Mouse (Mus musculus): ENCODE measurements at regions not wholly inside any gene's neighbourhood (a gene's known extent, or its start where the extent isn't known, plus 50 kb on each side); places are given as distances from the start of the nearest gene placed in this dataset.

- Histone ChIP-seq H3K4me3 (replicated peaks; ENCODE audit: low read length) (no peak overlapping the region), H3K27me3 (ENCODE audit: control insufficient read depth, insufficient read depth, low read length) (no peaks in the 10 kb centered on the region), H3K4me2 (replicated peaks; ENCODE audit: low read depth, low read length, severe bottlenecking) (no peak overlapping the region), H3K36me3 (ENCODE audit: control insufficient read depth, insufficient read depth, low read length) (no peaks in the 10 kb centered on the region), H3K27ac (replicated peaks; ENCODE audit: low read depth, low read length) (no peak overlapping the region), H3K4me1 (ENCODE audit: control insufficient read depth, insufficient read depth, low read length) (no peaks in the 10 kb centered on the region), H3K9me3 (ENCODE audit: control insufficient read depth, low read length) (no peaks in the 10 kb centered on the region), H3K9ac (ENCODE audit: low read depth, low read length, severe bottlenecking) (no peak overlapping the region)
- no peak for TF ChIP-seq POLR2A (IDR thresholded peaks at IDR 0.05; ENCODE audit: borderline replicate concordance, extremely low read depth, insufficient read depth, insufficient read length)
- ATAC-seq (ENCODE audit: low FRiP score, low read depth) (no peak), DNase-seq (ENCODE audit: low spot score) (no peak)
- WGBS: 76% methylated on average over 7 of the region's 7 CpGs
Measured at GRCm38 (mm10) chr1:18610231-18610630, 345.3 kb upstream of the Defb41 start.

- TF ChIP-seq POLR2A (IDR thresholded peaks at IDR 0.05; ENCODE audit: borderline replicate concordance, extremely low read depth, insufficient read depth, insufficient read length): no peak
- H3K36me3 ChIP-seq (ENCODE audit: control insufficient read depth, insufficient read depth, low read length): no peaks in the 10 kb centered on the region
Measured at GRCm38 (mm10) chr1:18599864-18600263, 334.9 kb upstream of the Defb41 start.

GRCm38 (mm10) chr1:18598908-18599307 is 334.0 kb upstream of the Defb41 start:
- no peak overlapping the region for H3K4me3 ChIP-seq (replicated peaks; ENCODE audit: low read length)
- H3K27ac ChIP-seq (replicated peaks; ENCODE audit: low read depth, low read length): no peak overlapping the region
- H3K4me2 ChIP-seq (replicated peaks; ENCODE audit: low read depth, low read length, severe bottlenecking): no peak overlapping the region
- DNase-seq (ENCODE audit: low spot score): no peak
- H3K36me3 ChIP-seq (ENCODE audit: control insufficient read depth, insufficient read depth, low read length): no peaks in the 10 kb centered on the region
- no peaks in the 10 kb centered on the region for H3K9me3 ChIP-seq (ENCODE audit: control insufficient read depth, low read length)
- no peak for TF ChIP-seq POLR2A (IDR thresholded peaks at IDR 0.05; ENCODE audit: borderline replicate concordance, extremely low read depth, insufficient read depth, insufficient read length)
- 31% methylated on average over 4 of the region's 4 CpGs for WGBS
- no peak overlapping the region for H3K9ac ChIP-seq (ENCODE audit: low read depth, low read length, severe bottlenecking)
- no peaks in the 10 kb centered on the region for H3K27me3 ChIP-seq (ENCODE audit: control insufficient read depth, insufficient read depth, low read length)
- H3K4me1 ChIP-seq (ENCODE audit: control insufficient read depth, insufficient read depth, low read length): no peaks in the 10 kb centered on the region
- no peak for ATAC-seq (ENCODE audit: low FRiP score, low read depth)

More at GRCm38 (mm10) chr1:18599864-18600263, 334.9 kb upstream of the Defb41 start:
- WGBS: 39% methylated on average over 1 of the region's 1 CpGs
- Histone ChIP-seq H3K9ac (ENCODE audit: low read depth, low read length, severe bottlenecking) (no peak overlapping the region), H3K4me3 (replicated peaks; ENCODE audit: low read length) (no peak overlapping the region), H3K4me2 (replicated peaks; ENCODE audit: low read depth, low read length, severe bottlenecking) (no peak overlapping the region), H3K27ac (replicated peaks; ENCODE audit: low read depth, low read length) (no peak overlapping the region), H3K4me1 (ENCODE audit: control insufficient read depth, insufficient read depth, low read length) (no peaks in the 10 kb centered on the region), H3K27me3 (ENCODE audit: control insufficient read depth, insufficient read depth, low read length) (no peaks in the 10 kb centered on the region), H3K9me3 (ENCODE audit: control insufficient read depth, low read length) (no peaks in the 10 kb centered on the region)
- no peak for DNase-seq (ENCODE audit: low spot score)
- no peak for ATAC-seq (ENCODE audit: low FRiP score, low read depth)

- no peak for DNase-seq (ENCODE audit: low spot score)
- Histone ChIP-seq H3K27ac (replicated peaks; ENCODE audit: low read depth, low read length) (no peak overlapping the region), H3K4me3 (replicated peaks; ENCODE audit: low read length) (no peak overlapping the region), H3K36me3 (ENCODE audit: control insufficient read depth, insufficient read depth, low read length) (no peaks in the 10 kb centered on the region), H3K4me1 (ENCODE audit: control insufficient read depth, insufficient read depth, low read length) (no peaks in the 10 kb centered on the region), H3K4me2 (replicated peaks; ENCODE audit: low read depth, low read length, severe bottlenecking) (no peak overlapping the region), H3K9me3 (ENCODE audit: control insufficient read depth, low read length) (no peaks in the 10 kb centered on the region), H3K9ac (ENCODE audit: low read depth, low read length, severe bottlenecking) (no peak overlapping the region), H3K27me3 (ENCODE audit: control insufficient read depth, insufficient read depth, low read length) (no peaks in the 10 kb centered on the region)
- WGBS: 81% methylated on average over 6 of the region's 6 CpGs
- TF ChIP-seq POLR2A (IDR thresholded peaks at IDR 0.05; ENCODE audit: borderline replicate concordance, extremely low read depth, insufficient read depth, insufficient read length): no peak
- ATAC-seq (ENCODE audit: low FRiP score, low read depth): no peak
Measured at GRCm38 (mm10) chr1:18583358-18584128, 318.6 kb upstream of the Defb41 start.

- Histone ChIP-seq H3K27ac (replicated peaks; ENCODE audit: low read depth, low read length) (no peak overlapping the region), H3K27me3 (ENCODE audit: control insufficient read depth, insufficient read depth, low read length) (no peaks in the 10 kb centered on the region), H3K9ac (ENCODE audit: low read depth, low read length, severe bottlenecking) (no peak overlapping the region), H3K4me1 (ENCODE audit: control insufficient read depth, insufficient read depth, low read length) (no peaks in the 10 kb centered on the region), H3K4me2 (replicated peaks; ENCODE audit: low read depth, low read length, severe bottlenecking) (no peak overlapping the region), H3K9me3 (ENCODE audit: control insufficient read depth, low read length) (no peaks in the 10 kb centered on the region), H3K36me3 (ENCODE audit: control insufficient read depth, insufficient read depth, low read length) (no peaks in the 10 kb centered on the region), H3K4me3 (replicated peaks; ENCODE audit: low read length) (no peak overlapping the region)
- DNase-seq (ENCODE audit: low spot score) (no peak), ATAC-seq (ENCODE audit: low FRiP score, low read depth) (no peak)
- TF ChIP-seq POLR2A (IDR thresholded peaks at IDR 0.05; ENCODE audit: borderline replicate concordance, extremely low read depth, insufficient read depth, insufficient read length): no peak
- 89% methylated on average over 2 of the region's 2 CpGs for WGBS
Measured at GRCm38 (mm10) chr1:18578625-18579024, 313.7 kb upstream of the Defb41 start.

Measured in limb, embryonic 14.5 days (tissue).